Mouse (Mus musculus) frontal cortex, postnatal 10 days (tissue): ENCODE results near the gene Unc5cl.

Experiments used
- DNase-seq, 2 experiments: peaks; one replicate each; pipeline ENCODE4 v3.0.0; 2022; ENCODE audit warnings: low spot score in 2 of 2, mixed read lengths in 1 of 2

The Unc5cl gene

DNA sequence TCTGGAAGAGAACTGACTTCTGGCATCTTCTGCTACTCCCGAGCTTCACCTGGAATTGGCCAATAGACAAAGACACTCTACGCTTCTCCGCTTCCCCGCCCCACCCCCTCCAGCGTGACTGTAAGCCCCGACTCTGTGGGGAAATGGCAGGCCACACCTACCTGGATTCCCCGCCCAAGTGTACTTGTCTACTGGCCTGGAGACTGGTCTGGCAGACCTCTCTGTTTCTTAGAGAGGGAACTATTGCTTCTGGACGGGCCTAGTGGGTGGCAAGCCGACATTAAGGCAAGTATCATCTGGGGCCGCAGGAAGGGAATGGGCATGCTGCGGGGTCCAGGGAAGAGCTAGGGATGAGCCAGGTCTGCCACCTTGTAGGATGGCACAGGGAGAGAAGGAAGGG lies at the start of gene Unc5cl:
Gene Unc5cl (plus strand): TSS at position 214 of the 400 bp plus-strand sequence.
- DNase-seq: no peak

DNA sequence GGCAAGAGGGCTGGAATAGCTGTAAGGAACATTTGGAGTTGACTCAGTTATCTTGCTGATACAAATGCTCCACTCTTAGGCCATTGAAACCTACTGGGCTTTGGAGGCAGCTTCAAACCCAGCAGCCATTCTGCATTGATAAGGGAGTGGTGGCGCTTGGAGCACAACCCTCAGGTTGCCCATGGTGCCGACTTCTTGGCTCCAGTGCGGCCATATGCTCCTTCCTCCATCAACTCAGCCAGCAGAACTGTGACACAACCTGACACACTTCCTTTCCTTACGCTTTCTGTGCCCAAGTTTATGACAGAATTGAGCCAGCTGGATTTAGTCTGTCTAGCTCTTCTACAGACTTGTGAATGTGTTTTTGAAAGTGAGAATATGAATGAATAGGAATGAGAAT lies 47.5 kb upstream of the Unc5cl start:
- no peak for DNase-seq

DNA sequence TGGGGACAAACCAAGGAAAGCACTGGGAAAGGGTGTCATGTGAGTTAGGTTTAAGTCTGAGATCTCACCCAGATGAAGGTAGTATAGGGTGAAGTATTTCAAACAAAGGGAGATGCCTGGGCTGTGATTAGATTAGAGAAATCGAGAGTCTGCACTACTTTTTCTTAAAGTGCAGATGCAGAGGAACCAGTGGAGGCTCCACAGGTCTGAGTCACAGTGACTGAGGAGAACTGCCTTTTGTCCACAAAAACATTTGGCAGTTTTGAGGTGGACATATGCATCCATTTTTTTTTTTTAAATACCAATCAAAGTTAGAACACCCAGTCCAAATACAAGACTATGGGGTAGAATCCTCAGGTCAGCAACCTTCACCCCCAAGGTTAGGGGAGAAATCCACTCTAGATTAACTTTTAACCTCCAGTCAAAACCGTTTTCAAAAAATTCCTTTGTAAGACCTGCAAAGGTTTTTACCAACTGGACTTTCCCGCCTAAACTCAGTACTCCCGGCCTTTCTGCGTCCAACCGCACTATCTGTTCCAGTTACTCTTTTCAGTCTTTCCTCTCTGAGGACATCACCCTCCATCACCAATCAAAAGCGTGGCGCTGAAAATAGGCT lies 46.7 kb upstream of the Unc5cl start:
- DNase-seq: no peak

DNA sequence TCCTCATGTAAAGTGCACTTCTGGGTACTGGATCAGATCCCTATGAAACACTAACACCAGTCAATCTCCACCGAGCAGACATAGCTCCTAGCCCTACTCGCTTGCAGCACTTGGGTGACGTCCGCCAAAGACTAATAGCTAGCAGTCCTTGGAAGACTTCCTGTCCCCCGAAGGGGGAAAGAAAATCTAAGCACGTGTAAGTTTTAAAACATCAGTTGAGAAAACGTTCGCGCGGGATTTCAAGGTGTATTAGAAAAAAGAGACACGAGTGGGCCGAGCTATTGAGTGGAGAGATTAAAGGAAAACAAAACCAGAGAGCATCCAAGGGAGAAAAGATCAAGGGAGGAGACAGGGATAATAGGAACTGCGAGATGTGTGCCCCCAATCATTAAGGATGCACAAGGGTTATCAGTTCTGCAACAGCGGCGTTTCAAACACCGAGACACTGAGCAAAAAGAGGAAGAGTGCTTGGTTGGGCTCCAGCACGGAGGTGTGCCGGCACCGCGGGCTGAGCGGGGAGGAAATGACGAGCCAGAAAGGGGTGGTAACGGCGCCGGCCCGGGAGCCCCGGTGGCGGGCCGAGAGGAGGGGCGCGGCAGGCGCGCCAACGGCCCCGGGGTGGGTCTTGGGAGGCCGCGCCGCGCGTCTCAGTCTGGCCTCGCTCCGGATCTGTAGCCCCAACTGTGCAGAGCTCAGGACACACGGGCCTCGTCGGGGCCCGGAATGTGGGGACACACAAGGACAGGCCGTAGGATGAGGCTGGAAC lies 46.0 kb upstream of the Unc5cl start:
- DNase-seq: peak in 1 of 2 experiments; percentile 70

DNA sequence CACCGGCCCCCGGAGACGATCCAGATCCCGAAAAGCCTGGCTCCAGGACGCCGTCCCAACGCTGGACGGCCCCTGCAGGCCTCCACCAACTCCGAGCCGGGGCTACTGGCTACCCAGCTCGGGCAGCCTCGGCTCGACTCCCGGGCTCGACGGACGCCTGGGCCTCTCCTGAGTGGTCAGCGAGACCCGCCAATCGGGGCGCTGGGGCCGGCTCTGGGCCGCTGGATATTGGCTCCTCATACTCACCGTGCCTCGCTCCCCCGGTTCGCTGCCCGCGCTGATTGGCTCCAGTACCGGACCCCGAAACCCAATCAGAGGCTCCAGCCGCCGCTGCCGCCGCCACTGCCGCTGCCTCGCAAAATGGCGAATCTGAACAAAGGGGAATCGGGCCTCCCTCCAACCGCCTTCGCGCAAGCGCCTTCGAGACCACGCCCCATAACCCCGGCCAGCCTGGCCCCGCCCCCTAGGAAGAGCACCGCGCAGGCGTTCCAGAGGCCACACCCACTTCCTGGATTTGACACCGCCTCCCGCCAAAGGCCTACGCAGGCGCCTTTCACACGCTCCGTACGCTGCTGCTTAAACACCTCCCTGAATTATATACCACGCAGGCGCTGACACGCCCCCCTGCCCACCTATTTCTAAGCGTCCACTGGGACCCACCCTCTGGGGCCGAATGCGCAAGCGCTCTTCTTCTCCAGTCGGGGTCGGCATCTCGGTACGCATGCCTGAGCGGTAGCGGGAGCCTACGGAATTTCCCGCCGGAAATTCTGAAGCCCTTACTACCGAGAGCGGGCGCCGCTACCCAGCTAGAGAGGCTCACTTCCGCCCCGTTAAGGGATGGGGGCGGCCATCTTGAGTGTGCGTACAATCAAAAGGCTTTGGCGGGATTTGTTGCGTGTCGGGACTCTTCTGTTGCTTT lies 45.1 kb upstream of the Unc5cl start, which contains the start of the genes Nfya and Oard1:
Gene Nfya (minus strand): TSS at position 527 of the 919 bp plus-strand sequence.
Gene Oard1 (plus strand): TSS at position 635 of the 919 bp plus-strand sequence.
- peak; percentile 100 for DNase-seq

DNA sequence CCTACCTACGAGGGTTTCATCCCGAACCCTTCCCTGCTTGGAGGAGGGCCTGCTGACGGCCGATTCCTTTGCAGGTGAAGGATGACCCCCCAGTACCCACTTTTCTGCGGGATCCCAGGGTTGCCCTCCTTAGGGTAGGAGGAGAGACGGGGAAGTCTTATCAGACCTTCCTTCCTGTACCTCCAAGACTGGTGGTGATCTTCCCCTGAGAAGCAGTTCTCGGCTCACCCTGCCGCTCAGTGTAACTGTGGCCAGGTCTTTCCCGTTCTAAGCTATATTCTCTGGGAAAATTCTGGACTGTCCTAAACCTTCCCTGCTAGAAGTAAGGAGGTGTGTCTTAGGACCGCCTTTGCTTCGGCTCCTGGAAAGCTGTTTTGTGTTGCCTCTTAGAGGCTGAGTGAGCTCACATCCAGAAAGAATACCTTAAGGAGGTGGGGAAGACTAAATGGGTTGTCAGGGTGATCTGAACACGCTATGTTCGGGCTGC lies 44.4 kb upstream of the Unc5cl start:
- DNase-seq: no peak

DNA sequence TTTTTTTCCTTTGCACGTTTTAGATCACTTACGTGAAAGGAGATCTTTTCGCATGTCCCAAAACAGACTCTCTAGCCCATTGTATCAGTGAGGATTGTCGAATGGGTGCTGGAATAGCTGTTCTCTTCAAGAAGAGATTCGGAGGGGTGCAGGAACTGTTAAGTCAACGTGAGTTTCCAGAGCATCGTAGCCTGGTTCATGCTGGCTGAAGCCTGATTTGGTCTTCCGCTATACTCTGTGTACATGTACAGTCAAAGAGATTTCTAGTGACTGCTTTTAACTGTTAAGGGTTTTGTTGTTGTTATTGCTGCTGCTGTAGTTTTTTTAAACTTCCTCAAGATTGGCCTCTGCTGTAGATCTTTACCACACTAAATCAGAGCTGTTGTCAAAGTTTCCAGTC lies 43.5 kb upstream of the Unc5cl start:
- no peak for DNase-seq

DNA sequence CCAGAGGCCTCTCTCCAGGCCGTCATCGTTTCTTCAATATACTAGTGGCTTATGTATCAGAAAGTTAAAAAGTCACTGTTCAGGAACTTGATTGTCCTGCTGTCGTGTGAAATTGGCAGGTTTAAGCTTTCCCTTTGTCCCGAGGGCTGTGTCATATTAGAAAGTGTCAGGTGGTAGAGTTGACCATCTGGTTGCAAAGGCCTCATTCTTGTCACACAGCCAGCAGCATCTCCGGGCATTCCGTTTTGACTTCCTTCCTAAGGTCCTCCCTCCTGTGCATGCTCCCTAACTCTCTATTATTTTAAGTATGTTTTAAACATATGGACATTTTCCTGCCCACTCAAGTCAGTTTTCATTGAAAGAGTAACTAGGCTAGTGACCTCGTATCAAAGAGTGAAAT lies 38.7 kb upstream of the Unc5cl start:
- DNase-seq: no peak

DNA sequence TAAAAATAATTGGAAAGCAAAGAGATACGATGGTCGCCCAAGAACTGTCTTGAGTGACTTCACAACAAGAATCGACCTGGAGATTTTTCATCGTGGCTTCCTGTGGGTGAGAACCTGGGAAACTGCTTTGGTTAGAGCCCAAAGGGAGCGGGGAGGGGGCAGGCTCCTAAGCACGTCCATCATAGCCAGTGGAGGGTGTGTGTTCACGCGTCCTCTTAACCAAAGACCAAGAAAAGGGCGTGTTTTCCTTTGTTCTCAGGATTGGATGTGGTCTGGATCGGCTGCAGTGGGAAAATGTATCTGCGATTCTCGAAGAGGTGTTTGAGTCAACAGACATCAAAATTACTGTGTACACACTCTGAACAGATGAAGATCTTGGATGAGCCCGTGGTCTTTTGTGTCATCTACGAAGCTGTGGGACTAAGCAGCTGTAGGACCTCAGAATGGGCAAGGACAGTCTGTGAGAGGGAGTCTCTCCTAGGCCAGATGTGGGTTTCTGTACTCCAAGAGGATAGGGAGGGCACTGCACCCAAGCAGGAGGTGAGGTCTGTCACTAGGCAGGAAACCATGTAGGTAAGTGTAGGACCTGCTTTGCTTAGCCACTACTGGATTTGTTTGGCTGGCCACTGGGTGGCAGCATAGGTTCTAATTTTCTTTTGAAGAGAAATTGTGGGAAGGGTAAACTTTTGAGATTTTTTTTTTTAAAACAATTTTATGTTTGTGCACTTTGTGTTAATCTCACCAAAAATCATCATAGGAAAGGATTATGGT lies 38.1 kb upstream of the Unc5cl start:
- DNase-seq: peak in 1 of 2 experiments; percentile 64

DNA sequence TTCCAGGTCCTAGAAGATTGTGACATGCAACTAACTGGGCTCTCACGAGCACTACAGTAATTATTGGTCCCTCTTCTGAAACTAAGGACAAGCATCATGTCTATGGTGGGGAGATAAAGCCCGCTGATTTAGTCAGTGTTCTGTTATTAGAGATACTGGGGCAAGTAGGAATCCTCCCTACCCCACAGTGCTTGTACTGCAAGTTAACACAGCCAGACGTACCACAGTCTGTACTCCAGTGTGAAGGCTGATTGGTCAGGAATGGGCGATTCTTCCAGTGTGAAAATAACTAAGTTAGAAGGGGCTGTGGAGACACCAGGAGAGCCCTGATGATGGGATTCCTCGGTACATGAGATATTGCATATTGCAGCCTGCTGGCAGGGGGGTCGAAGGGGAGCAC lies 37.2 kb upstream of the Unc5cl start:
- no peak for DNase-seq

DNA sequence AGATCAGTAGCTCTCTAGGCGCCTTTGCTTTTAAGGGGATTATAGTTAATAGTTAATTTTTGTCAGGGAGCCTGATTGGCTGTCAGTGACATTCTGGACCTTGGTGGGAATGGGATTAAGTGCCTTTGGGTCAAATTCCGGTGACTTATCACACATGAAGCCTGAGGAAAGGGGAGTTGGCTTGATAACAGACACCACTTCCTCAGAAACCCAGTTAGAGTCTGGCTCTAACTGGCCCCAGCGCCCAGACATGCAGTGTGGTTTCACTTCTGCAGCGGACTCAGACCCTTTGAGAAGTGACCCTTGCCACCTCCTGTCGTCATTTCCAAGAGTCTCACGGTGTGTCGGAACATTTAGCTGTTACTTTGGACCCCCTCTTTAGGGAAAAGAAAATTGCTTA lies 36.5 kb upstream of the Unc5cl start:
- DNase-seq: no peak

DNA sequence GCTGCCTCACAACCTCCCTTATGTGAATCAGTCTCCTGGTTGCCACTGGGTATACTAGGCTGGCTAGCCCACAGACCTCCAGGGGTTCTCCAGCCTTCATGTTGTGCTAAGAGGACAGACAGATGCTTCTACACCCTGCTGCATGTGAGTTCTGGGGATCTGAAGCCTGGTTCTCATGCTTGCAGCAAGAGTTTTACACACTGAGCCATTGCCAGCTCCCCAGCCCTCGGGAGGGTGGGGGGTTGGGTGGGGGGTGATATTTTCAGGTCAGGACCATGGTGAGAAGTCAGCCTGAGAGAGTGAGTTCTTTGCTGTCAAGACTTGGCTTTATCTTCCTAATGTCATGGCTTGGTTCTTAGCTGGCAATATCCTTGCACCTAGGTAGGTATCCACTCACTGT lies 35.9 kb upstream of the Unc5cl start:
- DNase-seq: no peak

DNA sequence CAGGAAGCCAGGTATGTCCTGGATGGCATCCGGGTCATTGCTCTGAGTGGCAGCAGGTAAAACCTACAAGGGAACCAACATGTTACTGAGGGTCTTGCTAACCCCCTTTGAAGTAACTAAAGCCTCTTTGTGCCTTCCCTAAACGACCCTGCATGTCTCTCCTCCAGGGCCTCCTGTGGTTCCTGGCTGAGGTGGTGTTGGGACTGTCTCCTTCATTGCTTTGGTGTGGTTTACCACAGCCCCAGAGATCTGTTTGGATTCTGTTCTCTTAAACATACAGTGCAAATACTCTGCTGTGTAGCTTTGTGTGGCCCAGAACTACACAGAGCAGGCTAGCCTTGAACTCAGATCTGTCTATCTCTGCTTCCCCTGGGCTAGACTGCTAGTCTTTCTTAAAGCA lies 35.1 kb upstream of the Unc5cl start:
- DNase-seq: no peak

DNA sequence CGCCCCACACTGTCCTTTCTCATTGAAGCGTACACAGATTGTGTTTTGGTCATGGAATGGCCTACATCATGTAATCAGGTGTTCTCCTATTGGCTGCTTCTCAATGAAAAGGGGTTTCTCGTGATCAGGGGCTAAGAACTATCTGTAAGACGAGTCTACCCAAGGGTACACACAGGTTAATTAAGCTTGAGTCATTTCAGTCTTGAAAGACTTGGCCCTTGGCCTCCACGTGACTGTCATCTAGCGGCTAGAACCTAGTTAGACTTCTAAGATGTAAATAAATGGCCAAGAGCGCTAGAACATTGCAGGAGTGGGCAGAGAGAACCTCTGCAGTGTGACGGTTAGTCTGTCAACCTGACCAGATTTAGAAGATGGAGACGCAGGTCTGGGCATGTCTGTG lies 30.5 kb upstream of the Unc5cl start:
- DNase-seq: no peak

DNA sequence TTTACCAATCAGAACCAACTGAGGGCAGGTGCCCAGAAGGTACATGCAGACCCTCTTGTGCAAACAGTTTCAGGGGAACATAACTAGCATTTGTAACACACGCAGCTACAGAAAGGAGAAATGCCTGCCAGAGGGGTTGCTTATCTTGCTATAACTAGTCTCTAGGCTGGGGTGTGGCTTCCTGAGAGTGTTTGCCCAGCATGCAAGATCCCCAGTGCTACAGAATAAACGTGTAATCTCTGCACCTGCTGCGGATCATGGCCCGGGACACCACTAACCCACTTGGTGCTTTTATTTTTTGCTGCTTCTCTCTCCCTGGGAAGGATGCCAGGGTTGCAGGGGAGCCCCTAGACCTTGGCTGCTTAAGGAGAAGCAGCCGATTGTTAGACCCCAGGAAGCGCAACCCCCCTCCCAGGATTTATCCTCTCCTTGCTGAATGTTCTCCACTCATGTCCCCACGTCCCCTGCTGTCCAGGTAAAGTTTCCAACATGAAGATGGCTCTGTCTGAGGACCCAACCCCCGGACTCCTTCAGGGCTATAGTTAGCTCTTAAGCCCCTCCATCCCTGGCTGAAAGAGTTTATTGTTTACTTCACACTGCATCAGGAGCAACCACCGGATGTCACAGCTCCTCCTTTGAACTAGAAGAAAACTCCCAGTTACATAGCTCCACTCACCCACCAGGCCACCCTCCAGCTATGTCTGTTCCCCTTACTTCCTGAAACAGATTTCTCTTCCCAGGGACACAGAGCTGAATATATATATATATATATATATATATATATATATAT lies 28.7 kb upstream of the Unc5cl start:
- DNase-seq: no peak

DNA sequence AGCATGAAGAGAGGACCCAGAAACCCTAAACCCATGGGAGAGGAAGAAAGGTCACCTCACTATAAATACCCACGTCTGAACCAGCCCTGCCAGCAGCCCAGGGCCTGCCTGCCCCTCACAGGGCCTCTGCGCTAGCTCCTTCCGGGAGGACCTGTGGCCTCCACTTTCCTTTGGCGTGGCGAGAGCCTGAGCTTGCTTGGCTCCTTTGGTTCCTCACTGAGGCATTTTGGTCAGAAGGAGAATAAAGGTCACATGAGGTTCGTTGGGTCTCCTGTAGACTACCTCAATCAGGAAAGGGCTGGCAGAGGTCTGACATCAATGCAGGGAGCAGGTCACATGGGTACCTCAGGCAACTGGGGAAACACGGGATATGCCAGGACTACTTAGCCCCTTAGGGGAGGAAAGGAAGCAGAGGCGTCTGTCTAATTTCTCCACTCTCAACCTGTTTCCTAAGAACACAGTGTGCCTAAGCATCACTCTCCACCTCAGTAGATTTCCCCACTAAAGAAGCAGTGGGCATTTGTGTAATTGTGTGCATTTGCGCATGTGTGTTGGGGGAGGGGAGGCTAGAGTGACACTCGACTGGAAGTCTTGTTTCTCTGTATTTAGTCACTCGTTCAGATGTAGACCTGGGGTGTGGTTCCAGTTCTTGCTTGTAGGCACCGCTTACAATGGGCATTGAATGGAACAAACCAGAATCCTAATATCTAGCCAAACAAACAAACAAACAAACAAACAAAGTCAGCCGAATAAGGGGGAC lies 27.5 kb upstream of the Unc5cl start:
- no peak for DNase-seq

DNA sequence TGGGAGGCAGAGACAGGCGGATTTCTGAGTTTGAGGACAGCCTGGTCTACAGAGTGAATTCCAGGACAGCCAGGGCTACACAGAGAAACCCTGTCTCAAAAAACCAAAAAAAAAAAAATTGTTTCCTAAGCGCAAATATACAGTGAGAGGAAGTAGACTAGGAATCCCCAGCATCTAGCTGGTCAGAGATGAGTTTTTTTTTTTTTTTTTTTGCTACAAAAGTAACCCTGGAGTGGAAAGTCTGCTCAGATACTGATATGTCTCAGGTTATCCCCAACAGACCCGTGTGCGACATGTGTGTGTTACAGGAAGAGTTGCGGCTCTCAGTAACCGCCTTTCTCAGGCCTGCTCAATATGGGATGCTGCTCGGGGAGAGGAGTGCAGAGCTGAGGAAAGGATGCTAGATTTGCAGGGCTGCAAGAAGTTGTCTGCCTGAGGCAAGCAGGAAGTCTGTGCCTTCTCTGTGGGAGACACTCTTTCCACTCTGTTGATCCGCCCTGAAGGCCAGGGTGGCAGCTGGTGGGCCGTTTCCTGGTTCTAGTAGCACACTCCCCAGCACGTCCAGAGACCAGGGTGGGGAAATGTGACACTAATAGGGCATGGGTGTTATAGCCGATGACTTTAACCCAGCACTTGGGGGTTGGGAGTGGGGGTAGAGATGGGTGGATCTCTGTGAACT lies 26.7 kb upstream of the Unc5cl start:
- DNase-seq: no peak

DNA sequence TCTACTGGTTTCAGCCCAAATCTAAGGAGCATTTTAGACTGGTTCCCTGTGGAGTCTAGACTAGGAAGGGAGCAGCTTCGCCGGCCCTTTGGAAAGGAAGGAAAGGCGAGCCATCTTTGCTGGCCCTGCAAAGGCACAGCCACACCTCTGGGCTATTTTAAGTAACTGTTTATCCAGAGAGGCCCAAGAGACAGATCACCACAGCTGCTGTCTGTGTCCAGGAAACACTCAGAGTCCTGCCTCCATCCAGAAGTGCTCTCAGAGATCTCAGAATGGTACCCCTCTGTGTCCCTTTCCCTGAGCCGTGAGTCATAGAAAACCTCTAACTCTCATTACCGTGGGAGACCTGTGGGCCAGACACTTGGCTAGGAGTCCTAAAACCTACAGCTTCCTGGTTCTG lies 24.3 kb upstream of the Unc5cl start:
- DNase-seq: no peak

DNA sequence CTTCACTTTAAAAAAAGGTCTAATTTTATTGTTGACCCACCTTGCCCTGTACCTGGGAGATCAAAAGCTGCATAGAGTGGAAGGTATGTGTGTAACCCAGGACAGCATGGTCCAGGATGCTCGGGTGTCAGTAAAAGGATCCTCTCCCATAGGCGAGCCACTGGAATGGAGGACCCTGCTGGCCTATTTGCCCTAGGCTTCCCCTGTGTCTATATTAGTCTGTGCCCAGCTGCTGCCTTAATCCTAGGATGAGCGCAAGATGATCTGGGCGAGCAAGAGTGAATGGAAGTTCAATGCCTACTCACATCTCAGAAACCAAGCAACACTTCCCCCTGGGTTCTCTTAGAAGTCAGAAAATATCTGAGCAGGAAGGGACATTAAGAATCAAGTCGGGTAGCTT lies 23.6 kb upstream of the Unc5cl start:
- DNase-seq: no peak
